In genomic region chr11:87158012-87158411, GRCm38 (mm10) we compare ENCODE assay signal across 25 mouse cellular contexts.
"Had no signal": no experiment of that assay in that cellular context is flagged by ENCODE, and none has a peak within 500 bp of the region (broad histone marks: within the 10 kb centered on the region; RNA-seq: fewer than 3 reads in every experiment).

No protein-coding gene starts in this region.

- H3K9me3 ChIP-seq: embryonic facial prominence, embryonic 10.5 days; embryonic facial prominence, embryonic 12.5 days; embryonic facial prominence, embryonic 13.5 days; embryonic facial prominence, embryonic 15.5 days; forebrain, embryonic 10.5 days; forebrain, embryonic 12.5 days; forebrain, embryonic 13.5 days; forebrain, embryonic 15.5 days; heart, embryonic 10.5 days had no signal

- H3K27me3 ChIP-seq: embryonic facial prominence, embryonic 12.5 days; embryonic facial prominence, embryonic 13.5 days; embryonic facial prominence, embryonic 15.5 days; forebrain, embryonic 12.5 days; forebrain, embryonic 13.5 days; forebrain, embryonic 15.5 days had no signal

- H3K4me3 ChIP-seq: embryonic facial prominence, embryonic 10.5 days; embryonic facial prominence, embryonic 12.5 days; embryonic facial prominence, embryonic 13.5 days; embryonic facial prominence, embryonic 15.5 days; erythroblast, embryonic 14.5 days; forebrain, embryonic 10.5 days; forebrain, embryonic 12.5 days; forebrain, embryonic 13.5 days; forebrain, embryonic 15.5 days; gastrocnemius, adult 2 months; heart, embryonic 10.5 days had no signal

- H3K9ac ChIP-seq: embryonic facial prominence, embryonic 12.5 days; embryonic facial prominence, embryonic 13.5 days; embryonic facial prominence, embryonic 15.5 days; forebrain, embryonic 12.5 days; forebrain, embryonic 13.5 days; forebrain, embryonic 15.5 days; forebrain, postnatal 0 days had no signal

- DNase-seq: cerebellum, adult 8-10 months; cerebellum, adult 9-10 months; cerebellum, adult 9-11 months; cerebellum, postnatal 10 days; cerebellum, postnatal 14 days; cerebellum, postnatal 25 days; cerebellum, postnatal 36 days; embryo, embryonic 11 days; forebrain, postnatal 0 days; gastrocnemius, adult 2 months; gastrocnemius, postnatal 10 days; gastrocnemius, postnatal 14 days; gastrocnemius, postnatal 25 days; gastrocnemius, postnatal 36 days; heart, adult 18-20 months had no signal

- H3K27ac ChIP-seq: embryonic facial prominence, embryonic 10.5 days; embryonic facial prominence, embryonic 12.5 days; embryonic facial prominence, embryonic 13.5 days; embryonic facial prominence, embryonic 15.5 days; forebrain, embryonic 10.5 days; forebrain, embryonic 12.5 days; forebrain, embryonic 13.5 days; forebrain, embryonic 15.5 days; gastrocnemius, adult 2 months; heart, embryonic 10.5 days had no signal

- H3K4me1 ChIP-seq: embryonic facial prominence, embryonic 10.5 days; embryonic facial prominence, embryonic 12.5 days; embryonic facial prominence, embryonic 13.5 days; embryonic facial prominence, embryonic 15.5 days; forebrain, embryonic 10.5 days; forebrain, embryonic 12.5 days; forebrain, embryonic 13.5 days; forebrain, embryonic 15.5 days; heart, embryonic 10.5 days had no signal
